Mouse (Mus musculus) E14TG2a.4 (cell line): ENCODE results near the gene Nob1.

Source experiments
- H3K27me3 ChIP-seq: 2 replicates; pipeline ENCODE4 v1.6.1; 2014; ENCODE audit warnings: low read length, control low read depth; ENCODE audit not compliant: insufficient read depth
- H3K36me3 ChIP-seq: 2 replicates; pipeline ENCODE4 v1.6.1; 2014; ENCODE audit warnings: low read length, control low read depth; ENCODE audit not compliant: insufficient read depth
- H3K4me1 ChIP-seq: replicated peaks from 2 replicates; pipeline ENCODE4 v1.6.1; 2014; ENCODE audit warnings: low read depth, low read length, control low read depth
- H3K4me3 ChIP-seq: replicated peaks from 2 replicates; pipeline ENCODE4 v1.5.1; 2014; ENCODE audit warnings: mild to moderate bottlenecking, low read length
- H3K9me3 ChIP-seq: 2 replicates; pipeline ENCODE4 v1.6.1; 2014; ENCODE audit warnings: low read length, control low read depth
- CTCF ChIP-seq: conservative IDR thresholded peaks from 2 replicates; pipeline ENCODE4 v1.5.1; 2014; ENCODE audit warnings: low read length
- NANOG ChIP-seq: IDR thresholded peaks from 2 replicates; pipeline ENCODE4 v1.6.1; 2014; ENCODE audit warnings: borderline replicate concordance, low read length, mixed read lengths
- POU5F1 ChIP-seq: IDR thresholded peaks from 2 replicates; pipeline ENCODE4 v1.6.1; 2014; ENCODE audit warnings: low read length, borderline replicate concordance

Gene Nob1

GRCm38 (mm10) chr8:107424597-107425229, at the start of gene Nob1:
Gene Nob1 (minus strand): TSS chr8:107425051.
- TF ChIP-seq POU5F1: no peak
- TF ChIP-seq CTCF: peak; percentile 64
- TF ChIP-seq NANOG: no peak
- H3K4me1 ChIP-seq: peaks cover 48% of the 10 kb centered on the region
- no peaks in the 10 kb centered on the region for H3K27me3 ChIP-seq
- 0 out of 2 replicates have a peak, but pooled peaks cover under 1% of the 10 kb centered on the region for H3K9me3 ChIP-seq
- peaks cover 40% of the 10 kb centered on the region for H3K36me3 ChIP-seq
- peak within 1 kb of the TSS; percentile 97 for H3K4me3 ChIP-seq

GRCm38 (mm10) chr8:107473369-107473768, 48.5 kb upstream of the Nob1 start:
- H3K9me3 ChIP-seq: no peaks in the 10 kb centered on the region
- no peaks in the 10 kb centered on the region for H3K27me3 ChIP-seq
- H3K4me3 ChIP-seq: no peak overlapping the region
- H3K36me3 ChIP-seq: peaks cover 81% of the 10 kb centered on the region
- peaks cover 36% of the 10 kb centered on the region for H3K4me1 ChIP-seq
- TF ChIP-seq POU5F1: no peak
- no peak for TF ChIP-seq NANOG
- TF ChIP-seq CTCF: no peak

- H3K4me3 ChIP-seq: no peak overlapping the region
- no peaks in the 10 kb centered on the region for H3K9me3 ChIP-seq
- H3K27me3 ChIP-seq: no peaks in the 10 kb centered on the region
- peaks cover 78% of the 10 kb centered on the region for H3K36me3 ChIP-seq
- peaks cover 34% of the 10 kb centered on the region for H3K4me1 ChIP-seq
- TF ChIP-seq CTCF: no peak
- no peak for TF ChIP-seq NANOG
- TF ChIP-seq POU5F1: no peak
These were observed 47.7 kb upstream of the Nob1 start for GRCm38 (mm10) chr8:107472403-107473100.

- TF ChIP-seq NANOG (no peak), CTCF (no peak), POU5F1 (no peak)
- H3K27me3 ChIP-seq: no peaks in the 10 kb centered on the region
- H3K4me3 ChIP-seq: no peak overlapping the region
These were observed 45.5 kb upstream of the Nob1 start for GRCm38 (mm10) chr8:107470302-107470701.

GRCm38 (mm10) chr8:107468811-107469302, 44.0 kb upstream of the Nob1 start:
- H3K27me3 ChIP-seq: no peaks in the 10 kb centered on the region
- peaks cover 11% of the 10 kb centered on the region; the same call in 1 of the 2 replicates for H3K4me1 ChIP-seq
- H3K9me3 ChIP-seq: no peaks in the 10 kb centered on the region
- peaks cover 79% of the 10 kb centered on the region for H3K36me3 ChIP-seq
- H3K4me3 ChIP-seq: no peak overlapping the region
- TF ChIP-seq NANOG (no peak), POU5F1 (no peak), CTCF (no peak)

More at GRCm38 (mm10) chr8:107470302-107470701, 45.5 kb upstream of the Nob1 start:
- H3K36me3 ChIP-seq: peaks cover 78% of the 10 kb centered on the region
- peaks cover 13% of the 10 kb centered on the region; the same call in 1 of the 2 replicates for H3K4me1 ChIP-seq
- no peaks in the 10 kb centered on the region for H3K9me3 ChIP-seq

- Histone ChIP-seq H3K36me3 (peaks cover 80% of the 10 kb centered on the region), H3K4me3 (no peak overlapping the region), H3K4me1 (peaks cover 7% of the 10 kb centered on the region; the same call in 1 of the 2 replicates), H3K9me3 (no peaks in the 10 kb centered on the region), H3K27me3 (no peaks in the 10 kb centered on the region)
- TF ChIP-seq CTCF (peak; percentile 36), POU5F1 (no peak)
These were observed 41.8 kb upstream of the Nob1 start for GRCm38 (mm10) chr8:107466642-107467041.

- H3K9me3 ChIP-seq: no peaks in the 10 kb centered on the region
- peaks cover 3% of the 10 kb centered on the region; the same call in 1 of the 2 replicates for H3K4me1 ChIP-seq
- no peaks in the 10 kb centered on the region for H3K27me3 ChIP-seq
- H3K36me3 ChIP-seq: peaks cover 85% of the 10 kb centered on the region
- TF ChIP-seq CTCF (no peak), NANOG (no peak), POU5F1 (no peak)
- no peak overlapping the region for H3K4me3 ChIP-seq
These were observed 40.6 kb upstream of the Nob1 start for GRCm38 (mm10) chr8:107465332-107465990.

GRCm38 (mm10) chr8:107462423-107462822, 37.6 kb upstream of the Nob1 start:
- no peak for TF ChIP-seq NANOG
- no peak for TF ChIP-seq CTCF
- no peak for TF ChIP-seq POU5F1
- Histone ChIP-seq H3K9me3 (no peaks in the 10 kb centered on the region), H3K36me3 (peaks cover 86% of the 10 kb centered on the region), H3K4me3 (no peak overlapping the region), H3K27me3 (no peaks in the 10 kb centered on the region), H3K4me1 (no peaks in the 10 kb centered on the region)

- Histone ChIP-seq H3K4me3 (no peak overlapping the region), H3K27me3 (no peaks in the 10 kb centered on the region), H3K9me3 (no peaks in the 10 kb centered on the region), H3K36me3 (peaks cover 89% of the 10 kb centered on the region), H3K4me1 (peaks cover 19% of the 10 kb centered on the region)
- TF ChIP-seq POU5F1 (no peak), NANOG (no peak), CTCF (no peak)
These were observed 33.4 kb upstream of the Nob1 start for GRCm38 (mm10) chr8:107458281-107458680.
